ENCODE assay signal across 7 mouse cellular contexts in the genomic region with DNA sequence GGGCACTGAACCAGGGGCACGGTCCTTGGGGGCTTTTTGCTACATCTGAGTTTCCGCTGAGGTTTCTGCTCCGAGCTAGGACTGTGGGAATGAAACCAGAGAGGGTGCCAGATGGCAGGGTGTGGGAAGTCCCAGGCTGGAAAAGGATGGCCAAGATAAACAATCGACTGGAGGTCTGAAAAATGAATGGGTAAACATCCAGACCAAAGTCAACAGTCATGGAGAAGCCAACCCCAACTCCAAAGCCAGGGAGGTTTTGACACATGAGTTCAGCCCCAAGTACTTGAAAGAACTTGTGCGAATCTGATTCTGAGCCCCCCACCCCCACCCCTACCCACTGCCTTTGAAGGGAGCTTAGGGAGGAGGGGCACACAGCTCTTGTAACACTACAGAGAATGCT. TPM values are rescaled to one million over a fixed set of nuclear protein-coding genes. Genes with fewer than 3 reads are reported as not detected.
DNase-seq lines count a peak whose midpoint lies in the region; ATAC-seq and TF ChIP-seq lines count a peak whose summit lies in the region.

No protein-coding gene starts in this region.

- no peaks in the 10 kb centered on the region for H3K27me3 ChIP-seq in limb, embryonic 13.5 days
- H3K27me3 ChIP-seq in midbrain, embryonic 16.5 days (ENCODE audit: control insufficient read depth, insufficient read depth, low read depth, low read length) = no peaks in the 10 kb centered on the region

- no peaks in the 10 kb centered on the region for H3K36me3 ChIP-seq in limb, embryonic 13.5 days
- no peaks in the 10 kb centered on the region for H3K36me3 ChIP-seq in midbrain, embryonic 16.5 days (ENCODE audit: control insufficient read depth, insufficient read depth, low read length)

- H3K9me3 ChIP-seq in limb, embryonic 13.5 days = no peaks in the 10 kb centered on the region
- no peaks in the 10 kb centered on the region; the same call in 1 of the 2 replicates for H3K9me3 ChIP-seq in midbrain, embryonic 16.5 days (replicated peaks; ENCODE audit: control insufficient read depth, low read length, poor library complexity, severe bottlenecking)

- peaks cover 58% of the 10 kb centered on the region for H3K4me1 ChIP-seq in limb, embryonic 13.5 days
- H3K4me1 ChIP-seq in midbrain, embryonic 16.5 days (ENCODE audit: control insufficient read depth, insufficient read depth, low read length) = peaks cover 3% of the 10 kb centered on the region

- peak; percentile 52; the same call in 1 of the 2 replicates for ATAC-seq in limb, embryonic 13.5 days (ENCODE audit: low FRiP score, low read depth)
- ATAC-seq in midbrain, embryonic 16.5 days = no peak

- no peak overlapping the region for H3K4me2 ChIP-seq in limb, embryonic 13.5 days (replicated peaks)
- no peak overlapping the region for H3K4me2 ChIP-seq in midbrain, embryonic 16.5 days (ENCODE audit: low read length)

- DNase-seq in Muller cell, postnatal 12 days (ENCODE audit: inconsistent ontology term) = peak; percentile 22
- peak; percentile 79 for DNase-seq in brain, adult 2 months (ENCODE audit: low read depth, low spot score)
- peak; percentile 75 for DNase-seq in heart, adult 9 months (ENCODE audit: low spot score in 2 of 2)
- DNase-seq in left cerebral cortex, adult 8-10 months (ENCODE audit: low spot score in 2 of 2) = no peak
- DNase-seq in left cerebral cortex, adult 2 months (ENCODE audit: extremely low spot score in 1 of 2, low spot score in 2 of 2) = no peak

- intact Hi-C loops in left cerebral cortex, adult 2 months (cut with DNase I) = no loop called here

- H3K4me3 ChIP-seq in limb, embryonic 13.5 days = no peak overlapping the region
- H3K4me3 ChIP-seq in left cerebral cortex, adult 2 months = no peak overlapping the region
- no peak overlapping the region for H3K4me3 ChIP-seq in midbrain, embryonic 16.5 days (ENCODE audit: low read depth, low read length)

- H3K27ac ChIP-seq in limb, embryonic 13.5 days = no peak overlapping the region
- H3K27ac ChIP-seq in left cerebral cortex, adult 2 months = no peak overlapping the region
- H3K27ac ChIP-seq in midbrain, embryonic 16.5 days (ENCODE audit: low read length) = no peak overlapping the region

- no peak overlapping the region for H3K9ac ChIP-seq in limb, embryonic 13.5 days
- no peak overlapping the region for H3K9ac ChIP-seq in midbrain, embryonic 16.5 days (ENCODE audit: low read depth, low read length)

- 37% methylated on average over 5 of the region's 5 CpGs for WGBS in limb, embryonic 13.5 days
- 68% methylated on average over 5 of the region's 5 CpGs for WGBS in midbrain, embryonic 16.5 days

- no peak for TF ChIP-seq CTCF in left cerebral cortex, adult 2 months (IDR thresholded peaks at IDR 0.05)

RNA-seq across cellular contexts. Expression of a gene that starts 44.7 kb away (rescaled TPM):
- 153 and 163 TPM in 2 replicates for polyA plus RNA-seq in limb, embryonic 13.5 days (2015; fragmentation: Nextera tagmentation; extraction: Ambion mirVana)
- total RNA-seq in left cerebral cortex, adult 8-10 months (2022) = 10 to 100 TPM; 59.6 to 74.9 (median 68.6) TPM
- total RNA-seq in left cerebral cortex, adult 2 months (2021) = 10 to 100 TPM; 67.1 to 72.6 TPM
- polyA plus RNA-seq in midbrain, embryonic 16.5 days (2015; fragmentation: Nextera tagmentation; extraction: Ambion mirVana) = 114 and 132 TPM in 2 replicates

RNA-seq across cellular contexts. Expression of a gene that starts 55.5 kb away (rescaled TPM):
- 93.1 and 97.6 TPM in 2 replicates for polyA plus RNA-seq in limb, embryonic 13.5 days (2015; fragmentation: Nextera tagmentation; extraction: Ambion mirVana)
- total RNA-seq in left cerebral cortex, adult 8-10 months (2022) = 100 to 1,000 TPM; 101 to 107 (median 105) TPM
- total RNA-seq in left cerebral cortex, adult 2 months (2021) = 10 to 100 TPM; 84.4 to 86.9 TPM
- polyA plus RNA-seq in midbrain, embryonic 16.5 days (2015; fragmentation: Nextera tagmentation; extraction: Ambion mirVana) = 31.9 and 35.7 TPM in 2 replicates

Comparison
In these comparisons a context has a peak if more than half of its experiments do, and no peak if none do; other contexts are left out.
1. DNase-seq: peak in Muller cell, postnatal 12 days (single experiment), brain, adult 2 months (single experiment) and heart, adult 9 months (2 of 2); none in left cerebral cortex, adult 8-10 months (0 of 2) and left cerebral cortex, adult 2 months (0 of 2).